Mouse (Mus musculus) retina, embryonic 14.5 days (tissue): ENCODE results near the gene Tubgcp2.
A peak's percentile ranks its signal among the peaks of the same experiment; 100 is the strongest.

Experiments
- DNase-seq: peaks from one replicate; pipeline ENCODE4 v3.0.0-alpha.2; 2015; ENCODE audit warnings: low spot score

The Tubgcp2 gene

DNA sequence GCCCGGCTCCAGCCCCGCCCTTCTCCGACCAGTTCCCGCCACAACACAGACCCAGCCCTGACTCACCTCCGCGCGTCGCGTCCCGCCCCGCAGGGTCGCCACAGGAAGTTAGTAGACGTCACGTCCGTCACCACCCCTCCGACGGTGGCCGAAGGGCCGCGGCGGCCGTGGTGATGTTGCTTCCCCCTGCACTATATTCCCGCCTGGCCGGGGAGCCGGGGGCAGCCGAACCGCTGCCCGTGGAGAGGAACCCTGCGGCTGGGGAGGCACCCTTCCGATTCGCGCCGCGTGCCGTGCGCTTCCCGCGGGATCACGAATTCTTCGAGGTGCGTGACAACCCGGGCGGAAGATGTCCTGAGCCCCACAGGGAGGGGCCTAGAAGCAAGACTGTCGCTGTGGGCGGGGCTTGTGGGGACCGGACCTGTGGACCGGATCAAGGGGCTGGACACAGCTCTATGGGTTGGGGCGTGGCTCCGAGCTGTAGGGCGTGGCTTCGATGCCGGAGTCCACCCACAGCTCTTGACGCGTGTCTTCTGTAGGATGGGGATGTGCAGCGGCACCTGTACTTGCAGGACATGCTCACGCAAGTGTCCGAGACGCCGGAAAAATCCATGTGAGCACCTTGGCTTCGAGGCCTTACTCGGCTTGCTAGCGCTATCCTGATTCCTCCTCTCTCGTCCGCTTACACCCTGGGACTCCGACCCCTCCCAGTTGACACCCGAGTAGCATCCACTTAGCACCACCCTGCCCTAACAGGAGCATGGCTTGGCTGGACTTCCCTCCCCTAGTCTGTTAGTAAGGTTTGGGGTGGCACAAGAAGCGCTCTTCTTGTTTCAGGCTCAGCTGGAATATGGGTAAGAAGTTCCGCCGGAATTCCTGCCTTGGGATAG is at the start of gene Tubgcp2, which contains the start of gene Zfp511:
TSS of gene Tubgcp2 (minus strand) at position 389 of the 890 bp plus-strand sequence.
TSS of gene Zfp511 (plus strand) at position 111 of the 890 bp plus-strand sequence.
- DNase-seq = peak; percentile 97

GRCm38 (mm10) chr7:140082242-140082678 is 45.8 kb upstream of the Tubgcp2 start, which contains the start of gene Caly:
Gene Caly, minus strand, starts transcription at chr7:140082548.
- peak; percentile 85 for DNase-seq

- peak; percentile 10 for DNase-seq
Measured at GRCm38 (mm10) chr7:140081408-140082241, 45.2 kb upstream of the Tubgcp2 start.

DNA sequence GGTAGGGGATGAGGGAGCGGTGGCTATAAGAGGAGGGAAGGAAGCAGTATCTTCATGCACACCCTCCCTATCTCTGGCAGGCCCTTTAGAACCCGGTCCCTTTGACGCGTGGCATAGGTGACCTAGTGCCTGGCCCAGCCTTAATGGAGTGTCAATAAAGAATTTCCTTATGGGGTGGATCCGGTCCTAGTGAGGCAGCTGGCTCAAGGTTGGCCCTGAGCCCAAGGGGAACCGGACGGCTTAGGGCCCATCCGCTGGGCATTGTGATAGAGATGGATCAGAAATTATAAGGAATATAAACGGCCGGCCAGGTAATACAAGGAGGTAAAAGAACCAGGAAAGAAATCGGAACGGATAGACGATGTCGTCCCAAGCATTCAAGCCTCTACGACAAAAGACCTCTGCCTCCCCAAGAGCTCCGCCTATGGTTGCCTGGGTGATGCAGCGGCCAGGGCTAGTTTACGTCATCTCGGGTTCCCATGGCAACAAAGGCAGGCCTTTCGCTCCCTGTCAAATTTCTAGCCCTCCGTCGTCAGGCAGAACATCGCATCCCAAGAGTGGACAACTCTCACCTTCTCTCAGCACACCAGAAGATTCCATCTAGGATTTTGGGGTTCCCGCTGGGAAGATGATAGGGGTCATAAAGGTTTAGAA is 44.2 kb upstream of the Tubgcp2 start:
- DNase-seq = peak; percentile 85

DNA sequence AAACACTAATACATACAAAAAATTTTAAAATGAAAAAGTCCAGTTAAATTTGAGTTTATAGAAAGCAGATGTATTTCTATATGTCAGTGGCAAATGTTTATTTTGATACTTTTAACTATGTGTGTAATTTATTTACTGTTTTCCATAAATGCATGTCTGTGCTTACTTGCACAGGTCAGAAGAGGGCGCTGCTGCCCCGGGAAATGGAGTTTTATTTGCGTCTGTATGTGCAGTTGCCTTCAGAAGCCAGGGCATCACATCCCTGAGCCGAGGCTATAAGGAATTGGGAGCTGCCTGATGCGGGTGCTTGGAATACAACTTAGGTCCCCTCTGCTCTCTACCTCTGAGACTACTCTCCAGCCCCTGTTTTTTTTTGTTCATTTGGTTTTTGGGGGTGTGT is 42.2 kb upstream of the Tubgcp2 start:
- DNase-seq = peak; percentile 87

- DNase-seq = no peak
Measured at GRCm38 (mm10) chr7:140077698-140078097, 41.2 kb upstream of the Tubgcp2 start.

GRCm38 (mm10) chr7:140070042-140070711 is 33.7 kb upstream of the Tubgcp2 start:
- no peak for DNase-seq

GRCm38 (mm10) chr7:140067397-140067796 is 30.9 kb upstream of the Tubgcp2 start:
- DNase-seq = no peak

GRCm38 (mm10) chr7:140063092-140063491 is 26.6 kb upstream of the Tubgcp2 start:
- DNase-seq = peak; percentile 89

GRCm38 (mm10) chr7:140062307-140062706 is 25.8 kb upstream of the Tubgcp2 start:
- peak; percentile 62 for DNase-seq

DNA sequence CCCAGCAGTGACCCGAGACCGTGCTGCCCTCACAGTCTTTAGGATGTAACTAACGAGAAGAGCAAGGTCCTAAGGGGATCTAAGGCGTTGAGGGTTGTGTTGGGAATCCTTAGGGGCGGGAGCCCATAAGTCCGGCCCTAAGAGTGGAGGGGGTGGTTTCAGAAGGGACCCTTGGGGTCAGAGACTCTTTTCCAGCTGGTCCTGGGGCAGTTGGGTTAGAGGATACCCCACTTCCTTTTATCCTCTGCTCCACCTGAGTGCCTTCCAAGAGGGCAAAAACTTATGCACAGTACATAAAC is 25.3 kb upstream of the Tubgcp2 start:
- DNase-seq = no peak

DNA sequence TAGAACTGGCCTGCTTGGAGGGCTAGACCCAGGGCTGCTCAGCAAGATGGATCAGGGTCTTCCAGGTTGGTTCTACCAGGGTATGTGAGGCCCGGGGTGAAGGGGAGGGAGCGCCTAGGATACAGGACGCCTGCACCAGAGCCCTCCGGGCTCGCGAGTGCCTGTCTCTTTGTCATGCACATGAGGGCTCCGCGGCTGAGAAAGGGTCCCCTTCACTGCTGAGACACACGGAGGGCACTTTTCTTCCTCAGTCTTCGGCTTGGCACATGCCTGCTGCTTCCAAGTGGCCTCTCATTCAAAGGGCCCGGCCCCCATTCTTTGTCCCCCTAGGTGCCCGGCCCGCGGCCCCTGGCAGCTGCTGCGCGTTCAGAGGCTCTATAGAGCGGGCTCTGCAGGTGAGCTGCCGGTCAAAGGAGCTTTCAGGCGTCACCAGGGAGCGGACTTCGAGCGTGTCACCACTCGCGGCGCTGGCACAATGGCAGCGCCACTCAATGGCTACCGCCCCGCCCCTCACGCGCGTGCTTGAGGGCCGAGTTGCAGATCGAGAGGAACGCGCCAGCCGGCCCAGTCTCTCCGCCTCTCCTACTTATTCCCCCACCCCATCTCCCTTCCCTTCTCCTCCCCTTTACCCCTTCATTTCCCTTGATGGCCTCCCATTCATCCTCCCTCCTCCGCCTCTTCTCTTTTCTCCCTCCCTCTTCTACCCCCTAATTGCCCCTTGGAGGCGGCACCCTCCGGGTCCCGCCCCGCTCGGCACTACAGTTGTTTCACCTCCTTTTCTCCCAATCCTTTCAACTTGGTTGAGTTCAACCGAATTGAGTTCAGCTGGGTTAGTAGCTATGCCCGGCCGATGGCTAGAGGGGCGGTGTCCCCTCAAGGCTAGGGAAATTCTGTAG is 24.7 kb upstream of the Tubgcp2 start:
- peak; percentile 73 for DNase-seq

GRCm38 (mm10) chr7:140059601-140060000 is 23.1 kb upstream of the Tubgcp2 start:
- no peak for DNase-seq

DNA sequence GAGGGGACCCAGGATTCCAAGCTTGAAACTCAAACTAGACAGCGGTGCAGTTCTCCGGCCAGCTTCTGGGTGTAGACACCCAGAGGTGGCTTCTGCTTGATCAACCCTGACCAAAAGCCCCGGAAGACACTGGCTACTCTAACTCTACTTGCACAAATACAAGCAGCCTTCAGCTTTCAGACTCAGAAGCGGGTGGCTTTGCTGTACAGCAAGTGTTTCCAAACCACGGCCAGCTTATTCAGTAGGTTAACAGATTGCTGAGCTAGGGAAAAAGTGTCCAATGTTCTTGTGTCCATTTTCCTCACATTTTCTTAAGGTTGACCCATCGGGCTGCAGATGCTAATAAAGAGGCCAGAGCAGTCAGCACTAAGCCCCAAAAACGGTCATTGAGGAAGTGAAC is 22.1 kb upstream of the Tubgcp2 start:
- no peak for DNase-seq

GRCm38 (mm10) chr7:140057413-140058407 is 21.2 kb upstream of the Tubgcp2 start:
- DNase-seq = peak; percentile 88

DNA sequence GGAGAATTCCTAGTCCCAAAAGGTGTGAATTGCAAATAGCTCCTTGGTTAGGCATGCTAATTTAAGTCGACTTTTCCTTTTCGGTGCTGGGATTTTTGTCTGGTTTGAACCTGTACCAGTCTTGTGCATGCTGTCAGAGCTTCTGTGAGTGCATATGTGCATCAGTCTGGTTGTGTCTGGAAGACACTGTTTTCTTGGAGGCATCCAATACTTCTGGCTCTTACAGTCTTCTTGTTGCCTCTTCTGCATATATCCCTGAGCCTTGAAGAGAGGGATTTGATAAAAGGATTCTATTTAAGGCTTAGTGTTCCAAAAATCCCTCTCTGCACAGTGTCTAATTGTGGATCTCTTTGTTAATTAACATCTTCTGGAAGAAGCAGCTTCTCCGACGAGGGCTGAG is 17.7 kb upstream of the Tubgcp2 start:
- DNase-seq = no peak

DNA sequence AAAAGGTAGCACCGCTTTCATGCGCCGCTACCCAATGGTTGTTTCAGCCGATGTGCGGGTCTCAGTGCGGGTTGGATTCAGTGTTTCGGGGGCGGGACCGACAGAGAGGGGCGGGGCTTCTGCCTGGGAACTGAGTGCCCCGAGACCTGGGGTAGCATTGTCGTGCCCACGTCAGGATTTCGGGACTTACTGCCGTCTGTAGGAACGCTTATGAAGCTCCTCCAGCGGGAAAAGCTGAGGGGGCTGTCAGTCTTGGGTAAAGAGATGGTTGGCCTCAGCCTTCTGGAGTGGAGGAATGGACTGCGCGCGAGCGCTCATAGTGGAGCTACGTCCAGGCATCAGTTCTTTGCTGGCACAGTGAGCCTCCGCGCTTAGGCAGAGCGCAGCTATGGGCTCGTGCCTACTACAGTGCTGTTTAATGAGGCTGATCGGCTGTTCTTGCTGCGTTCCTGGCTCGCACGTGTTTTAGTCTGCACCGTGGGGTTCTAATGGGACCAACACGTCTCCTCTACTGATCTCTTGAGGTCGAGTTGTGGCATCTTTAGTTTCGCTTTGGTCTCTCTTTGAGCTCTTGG is 12.7 kb upstream of the Tubgcp2 start:
- DNase-seq = peak; percentile 50

GRCm38 (mm10) chr7:140048361-140049114 is 12.1 kb upstream of the Tubgcp2 start, which contains the start of gene Msx3:
Gene Msx3, minus strand, starts transcription at chr7:140049089.
- peak; percentile 21 for DNase-seq
